Mouse (Mus musculus): ENCODE measurements around the gene Lgals1.

The Lgals1 gene

GRCm38 (mm10) chr15:78940325-78940724, 13.8 kb downstream of the Lgals1 start:
- DNase-seq = no peak

- DNase-seq = peak; percentile 55
Observed at GRCm38 (mm10) chr15:78942663-78943062, 16.1 kb downstream of the Lgals1 start.

GRCm38 (mm10) chr15:78946232-78946631, 19.7 kb downstream of the Lgals1 start:
- DNase-seq = no peak

- no peak for DNase-seq
Observed at GRCm38 (mm10) chr15:78947657-78948056, 21.1 kb downstream of the Lgals1 start, which contains the start of gene Triobp. TSS of gene Triobp (plus strand) at chr15:78947724.

GRCm38 (mm10) chr15:78948152-78948725, 21.7 kb downstream of the Lgals1 start:
- no peak for DNase-seq

- no peak for DNase-seq
Observed at GRCm38 (mm10) chr15:78948883-78949282, 22.4 kb downstream of the Lgals1 start.

GRCm38 (mm10) chr15:78955663-78956062, 29.1 kb downstream of the Lgals1 start:
- DNase-seq = no peak

GRCm38 (mm10) chr15:78956351-78956750, 29.8 kb downstream of the Lgals1 start:
- DNase-seq = no peak

GRCm38 (mm10) chr15:78957021-78957420, 30.5 kb downstream of the Lgals1 start:
- DNase-seq = no peak

GRCm38 (mm10) chr15:78959537-78959936, 33.0 kb downstream of the Lgals1 start:
- DNase-seq = no peak

GRCm38 (mm10) chr15:78960088-78960487, 33.6 kb downstream of the Lgals1 start:
- DNase-seq = no peak

- peak in 1 of 2 experiments; percentile 20 for DNase-seq
Observed at GRCm38 (mm10) chr15:78962885-78963284, 36.4 kb downstream of the Lgals1 start.

- DNase-seq = no peak
Observed at GRCm38 (mm10) chr15:78971626-78972025, 45.1 kb downstream of the Lgals1 start.

- no peak for DNase-seq
Observed at GRCm38 (mm10) chr15:78973950-78974349, 47.4 kb downstream of the Lgals1 start.

- DNase-seq = no peak
Observed at GRCm38 (mm10) chr15:78977676-78978159, 51.2 kb downstream of the Lgals1 start.

- DNase-seq = no peak
Observed at GRCm38 (mm10) chr15:78978875-78979274, 52.4 kb downstream of the Lgals1 start.
